Mouse (Mus musculus): ENCODE measurements at regions not wholly inside any gene's neighbourhood (a gene's known extent, or its start where the extent isn't known, plus 50 kb on each side); places are given as distances from the start of the nearest gene placed in this dataset.

- ATAC-seq (ENCODE audit: insufficient read depth, low FRiP score, low read depth) = no peak
- no peak overlapping the region for H3K27ac ChIP-seq
- WGBS = 84% methylated on average over 13 of the region's 13 CpGs
- no peaks in the 10 kb centered on the region for H3K9me3 ChIP-seq
- no peaks in the 10 kb centered on the region for H3K4me1 ChIP-seq
- no peaks in the 10 kb centered on the region for H3K36me3 ChIP-seq
- no peak overlapping the region for H3K9ac ChIP-seq
- no peak overlapping the region for H3K4me3 ChIP-seq (replicated peaks)
- no peaks in the 10 kb centered on the region for H3K27me3 ChIP-seq (replicated peaks)
- H3K4me2 ChIP-seq = no peak overlapping the region
These were observed 223.9 kb downstream of the Bcl11b start for GRCm38 (mm10) chr12:107779306-107780057.

- H3K36me3 ChIP-seq = no peaks in the 10 kb centered on the region
- H3K4me1 ChIP-seq = no peaks in the 10 kb centered on the region
- 75% methylated on average over 3 of the region's 3 CpGs for WGBS
- no peak overlapping the region for H3K4me2 ChIP-seq
- H3K9me3 ChIP-seq = no peaks in the 10 kb centered on the region
- H3K27me3 ChIP-seq (replicated peaks) = no peaks in the 10 kb centered on the region
- no peak for ATAC-seq (ENCODE audit: insufficient read depth, low FRiP score, low read depth)
- no peak overlapping the region for H3K9ac ChIP-seq
- no peak overlapping the region for H3K27ac ChIP-seq
- H3K4me3 ChIP-seq (replicated peaks) = no peak overlapping the region
These were observed 221.3 kb downstream of the Bcl11b start for GRCm38 (mm10) chr12:107782147-107782546.

GRCm38 (mm10) chr12:107783831-107784230, 219.6 kb downstream of the Bcl11b start:
- H3K9me3 ChIP-seq = no peaks in the 10 kb centered on the region
- no peak overlapping the region for H3K9ac ChIP-seq
- no peak for ATAC-seq (ENCODE audit: insufficient read depth, low FRiP score, low read depth)
- no peak overlapping the region for H3K27ac ChIP-seq
- no peaks in the 10 kb centered on the region for H3K4me1 ChIP-seq
- H3K36me3 ChIP-seq = no peaks in the 10 kb centered on the region
- no peak overlapping the region for H3K4me2 ChIP-seq
- no peaks in the 10 kb centered on the region for H3K27me3 ChIP-seq (replicated peaks)
- no peak overlapping the region for H3K4me3 ChIP-seq (replicated peaks)
- WGBS = 72% methylated on average over 7 of the region's 7 CpGs

- Histone ChIP-seq H3K4me3 (replicated peaks) (no peak overlapping the region), H3K27me3 (replicated peaks) (no peaks in the 10 kb centered on the region), H3K4me2 (no peak overlapping the region), H3K4me1 (no peaks in the 10 kb centered on the region), H3K36me3 (no peaks in the 10 kb centered on the region), H3K9me3 (no peaks in the 10 kb centered on the region), H3K27ac (no peak overlapping the region), H3K9ac (no peak overlapping the region)
- 44% methylated on average over 6 of the region's 6 CpGs for WGBS
- no peak for ATAC-seq (ENCODE audit: insufficient read depth, low FRiP score, low read depth)
These were observed 213.6 kb downstream of the Bcl11b start for GRCm38 (mm10) chr12:107789818-107790217.

- H3K27me3 ChIP-seq (replicated peaks) = no peaks in the 10 kb centered on the region
- no peaks in the 10 kb centered on the region for H3K36me3 ChIP-seq
- 81% methylated on average over 5 of the region's 5 CpGs for WGBS
- no peaks in the 10 kb centered on the region for H3K4me1 ChIP-seq
- no peaks in the 10 kb centered on the region for H3K9me3 ChIP-seq
- no peak overlapping the region for H3K9ac ChIP-seq
- no peak overlapping the region for H3K4me2 ChIP-seq
- no peak overlapping the region for H3K27ac ChIP-seq
- ATAC-seq (ENCODE audit: insufficient read depth, low FRiP score, low read depth) = no peak
- H3K4me3 ChIP-seq (replicated peaks) = no peak overlapping the region
These were observed 203.1 kb downstream of the Bcl11b start for GRCm38 (mm10) chr12:107800296-107800695.

- no peaks in the 10 kb centered on the region for H3K27me3 ChIP-seq (replicated peaks)
- H3K4me1 ChIP-seq = no peaks in the 10 kb centered on the region
- H3K9me3 ChIP-seq = no peaks in the 10 kb centered on the region
- no peaks in the 10 kb centered on the region for H3K36me3 ChIP-seq
- H3K4me2 ChIP-seq = no peak overlapping the region
- 11% methylated on average over 11 of the region's 11 CpGs for WGBS
- H3K9ac ChIP-seq = no peak overlapping the region
- ATAC-seq (ENCODE audit: insufficient read depth, low FRiP score, low read depth) = no peak
- no peak overlapping the region for H3K27ac ChIP-seq
- no peak overlapping the region for H3K4me3 ChIP-seq (replicated peaks)
These were observed 195.8 kb downstream of the Bcl11b start for GRCm38 (mm10) chr12:107807634-107808033.

- WGBS = 56% methylated on average over 9 of the region's 9 CpGs
- no peak for ATAC-seq (ENCODE audit: insufficient read depth, low FRiP score, low read depth)
- Histone ChIP-seq H3K27me3 (replicated peaks) (no peaks in the 10 kb centered on the region), H3K4me2 (no peak overlapping the region), H3K4me3 (replicated peaks) (no peak overlapping the region), H3K27ac (no peak overlapping the region), H3K9ac (no peak overlapping the region; the same call in 1 of the 2 replicates), H3K4me1 (no peaks in the 10 kb centered on the region), H3K36me3 (no peaks in the 10 kb centered on the region), H3K9me3 (no peaks in the 10 kb centered on the region)
These were observed 195.2 kb downstream of the Bcl11b start for GRCm38 (mm10) chr12:107808158-107808715.

GRCm38 (mm10) chr12:107811231-107811630, 192.2 kb downstream of the Bcl11b start:
- H3K4me1 ChIP-seq = no peaks in the 10 kb centered on the region
- H3K4me3 ChIP-seq (replicated peaks) = no peak overlapping the region
- no peak overlapping the region for H3K9ac ChIP-seq
- no peak overlapping the region for H3K27ac ChIP-seq
- no peaks in the 10 kb centered on the region for H3K27me3 ChIP-seq (replicated peaks)
- H3K36me3 ChIP-seq = no peaks in the 10 kb centered on the region
- WGBS = 19% methylated on average over 5 of the region's 5 CpGs
- ATAC-seq (ENCODE audit: insufficient read depth, low FRiP score, low read depth) = no peak
- H3K4me2 ChIP-seq = no peak overlapping the region
- no peaks in the 10 kb centered on the region for H3K9me3 ChIP-seq

GRCm38 (mm10) chr12:107812549-107813335, 190.7 kb downstream of the Bcl11b start:
- 56% methylated on average over 14 of the region's 14 CpGs for WGBS

GRCm38 (mm10) chr12:107814926-107815325, 188.5 kb downstream of the Bcl11b start:
- Histone ChIP-seq H3K9ac (no peak overlapping the region), H3K4me2 (no peak overlapping the region), H3K9me3 (no peaks in the 10 kb centered on the region), H3K27ac (no peak overlapping the region), H3K4me1 (no peaks in the 10 kb centered on the region), H3K4me3 (replicated peaks) (no peak overlapping the region), H3K27me3 (replicated peaks) (no peaks in the 10 kb centered on the region), H3K36me3 (no peaks in the 10 kb centered on the region)
- WGBS = 74% methylated on average over 7 of the region's 7 CpGs
- no peak for ATAC-seq (ENCODE audit: insufficient read depth, low FRiP score, low read depth)

More at GRCm38 (mm10) chr12:107812549-107813335, 190.7 kb downstream of the Bcl11b start:
- no peak overlapping the region for H3K9ac ChIP-seq
- peak; percentile 66; the same call in 1 of the 2 replicates for ATAC-seq (ENCODE audit: insufficient read depth, low FRiP score, low read depth)
- H3K4me3 ChIP-seq (replicated peaks) = no peak overlapping the region
- no peaks in the 10 kb centered on the region for H3K9me3 ChIP-seq
- H3K27ac ChIP-seq = no peak overlapping the region
- H3K27me3 ChIP-seq (replicated peaks) = no peaks in the 10 kb centered on the region
- no peaks in the 10 kb centered on the region for H3K4me1 ChIP-seq
- no peak overlapping the region for H3K4me2 ChIP-seq
- no peaks in the 10 kb centered on the region for H3K36me3 ChIP-seq

DNA sequence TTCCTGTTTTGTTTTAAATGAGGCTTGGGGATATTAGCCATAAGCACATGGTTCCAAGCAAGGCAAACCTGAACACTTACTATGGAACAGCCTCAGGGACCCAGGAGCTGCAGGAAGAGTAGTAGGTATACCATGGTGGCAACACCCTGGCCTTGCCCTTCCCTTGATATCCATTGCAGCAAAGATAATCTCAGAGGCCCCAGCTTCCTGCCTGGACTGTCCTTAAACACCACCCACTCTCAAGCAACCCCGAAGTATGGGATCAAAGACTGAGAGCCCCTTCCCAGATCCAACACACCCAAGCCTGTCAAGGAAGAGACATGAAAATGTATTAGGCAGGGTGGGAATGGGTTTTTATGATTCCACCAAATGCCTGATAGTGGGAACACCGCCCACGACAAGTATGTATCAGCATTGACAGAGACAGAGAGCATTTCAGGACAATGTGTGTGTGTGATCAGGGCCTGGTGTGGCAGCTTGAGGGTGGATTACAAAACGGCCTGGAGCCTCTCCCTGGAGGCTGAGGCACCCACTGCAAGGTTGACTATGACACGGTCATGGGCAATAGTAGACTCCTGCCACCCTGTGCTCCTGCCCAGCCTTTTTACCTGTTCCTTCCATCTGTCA, 179.5 kb downstream of the Bcl11b start:
- Histone ChIP-seq H3K4me2 (no peak overlapping the region), H3K9me3 (no peaks in the 10 kb centered on the region), H3K9ac (no peak overlapping the region), H3K27me3 (replicated peaks) (no peaks in the 10 kb centered on the region), H3K36me3 (no peaks in the 10 kb centered on the region), H3K4me1 (no peaks in the 10 kb centered on the region), H3K27ac (no peak overlapping the region), H3K4me3 (replicated peaks) (no peak overlapping the region)
- WGBS = 79% methylated on average over 5 of the region's 5 CpGs
- ATAC-seq (ENCODE audit: insufficient read depth, low FRiP score, low read depth) = no peak

DNA sequence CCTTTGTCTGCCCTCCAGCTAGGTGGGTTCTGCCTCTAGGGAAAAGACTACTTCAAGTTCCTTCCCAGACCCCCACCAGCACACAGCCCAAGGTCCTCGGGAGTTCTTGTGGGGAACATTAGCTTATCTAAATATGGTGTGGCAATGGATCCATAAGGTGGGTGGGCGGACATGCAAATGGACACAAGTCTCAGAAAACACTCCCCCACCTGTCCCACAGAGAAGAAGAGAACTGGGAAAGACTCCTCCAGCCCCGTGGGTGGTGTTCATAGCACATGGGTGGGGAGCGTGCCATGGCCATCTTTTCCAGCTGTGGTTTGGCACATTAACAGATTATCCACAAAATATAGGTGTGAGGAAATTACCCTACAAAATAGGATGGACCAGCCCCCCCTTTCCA, 177.5 kb downstream of the Bcl11b start:
- ATAC-seq (ENCODE audit: insufficient read depth, low FRiP score, low read depth) = no peak
- Histone ChIP-seq H3K27ac (no peak overlapping the region), H3K27me3 (replicated peaks) (no peaks in the 10 kb centered on the region), H3K36me3 (no peaks in the 10 kb centered on the region), H3K4me1 (no peaks in the 10 kb centered on the region), H3K9ac (no peak overlapping the region), H3K4me2 (no peak overlapping the region), H3K9me3 (no peaks in the 10 kb centered on the region), H3K4me3 (replicated peaks) (no peak overlapping the region)
- 81% methylated on average over 4 of the region's 4 CpGs for WGBS
